Mouse (Mus musculus) kidney, embryonic 15.5 days (tissue): ENCODE measurements around the gene Cwc22. TPM values are rescaled to one million over a fixed set of nuclear protein-coding genes. Genes with fewer than 3 reads are reported as not detected.

Source experiments
- ATAC-seq: fragments of 200-750 bp; cut with Nextera tagmentation; replicated peaks from 2 replicates; pipeline ENCODE4 v1.8.0; 2017; ENCODE audit warnings: moderate TSS enrichment; ENCODE audit not compliant: low FRiP score
- H3K27ac ChIP-seq: fragments of 300-500 bp; sonication (generic); 2 replicates; pipeline ENCODE4 v1.5.1; 2015; ENCODE audit warnings: mild to moderate bottlenecking, inconsistent platforms
- H3K27me3 ChIP-seq: fragments of 300-500 bp; sonication (generic); 2 replicates; pipeline ENCODE4 v1.6.1; 2015; ENCODE audit warnings: inconsistent platforms
- H3K36me3 ChIP-seq: fragments of 300-500 bp; sonication (generic); 2 replicates; pipeline ENCODE4 v1.6.1; 2015; ENCODE audit warnings: inconsistent platforms
- H3K4me1 ChIP-seq: fragments of 300-500 bp; sonication (generic); 2 replicates; pipeline ENCODE4 v1.6.1; 2015; ENCODE audit warnings: inconsistent platforms
- H3K4me2 ChIP-seq: fragments of 300-500 bp; sonication (generic); 2 replicates; pipeline ENCODE4 v1.6.1; 2015; ENCODE audit warnings: moderate library complexity, mild to moderate bottlenecking, inconsistent platforms
- H3K4me3 ChIP-seq: fragments of 300-500 bp; sonication (generic); replicated peaks from 2 replicates; pipeline ENCODE4 v1.5.1; 2015; ENCODE audit warnings: mild to moderate bottlenecking, inconsistent platforms
- H3K9ac ChIP-seq: fragments of 300-500 bp; sonication (generic); 2 replicates; pipeline ENCODE4 v1.6.1; 2015; ENCODE audit warnings: mild to moderate bottlenecking, inconsistent platforms
- H3K9me3 ChIP-seq: fragments of 300-500 bp; sonication (generic); replicated peaks from 2 replicates; pipeline ENCODE4 v1.6.1; 2016; ENCODE audit warnings: inconsistent platforms
- WGBS: fragments of 180-500 bp; shearing (Covaris S2); methylation state at CpG from one replicate; pipeline ENCODE4 v1.1.7; 2015; ENCODE audit warnings: mixed read lengths; 5-methylcytosine and 5-hydroxymethylcytosine counted together
- polyA plus RNA-seq: library from polyadenylated mRNA; unstranded; fragments of >200 nt; fragmentation: Nextera tagmentation; extraction: Ambion mirVana; gene quantifications from 2 replicates; pipeline ENCODE4 v1.2.1, GENCODE M21; 2015

The Cwc22 gene
- polyA plus RNA-seq, 1 experiment from 2014 or later = 34.8 TPM

GRCm38 (mm10) chr2:77918474-77918873, 27.7 kb downstream of the Cwc22 start:
- 77% methylated on average over 3 of the region's 3 CpGs for WGBS
- no peak overlapping the region for H3K27ac ChIP-seq

GRCm38 (mm10) chr2:77918006-77918405, 28.2 kb downstream of the Cwc22 start:
- no peak overlapping the region for H3K4me3 ChIP-seq
- no peak overlapping the region for H3K9ac ChIP-seq
- no peak overlapping the region for H3K4me2 ChIP-seq
- no peak for ATAC-seq
- no peak overlapping the region for H3K27ac ChIP-seq
- no peaks in the 10 kb centered on the region for H3K27me3 ChIP-seq
- H3K4me1 ChIP-seq = no peaks in the 10 kb centered on the region
- peaks cover 71% of the 10 kb centered on the region for H3K36me3 ChIP-seq
- 89% methylated on average over 2 of the region's 2 CpGs for WGBS
- H3K9me3 ChIP-seq = no peaks in the 10 kb centered on the region

More at GRCm38 (mm10) chr2:77918474-77918873, 27.7 kb downstream of the Cwc22 start:
- H3K4me3 ChIP-seq = no peak overlapping the region
- no peaks in the 10 kb centered on the region for H3K9me3 ChIP-seq
- no peaks in the 10 kb centered on the region for H3K4me1 ChIP-seq
- H3K9ac ChIP-seq = no peak overlapping the region
- H3K36me3 ChIP-seq = peaks cover 72% of the 10 kb centered on the region
- no peak for ATAC-seq
- H3K27me3 ChIP-seq = no peaks in the 10 kb centered on the region
- H3K4me2 ChIP-seq = no peak overlapping the region

GRCm38 (mm10) chr2:77917360-77917734, 28.8 kb downstream of the Cwc22 start:
- ATAC-seq = no peak
- no peaks in the 10 kb centered on the region for H3K9me3 ChIP-seq
- H3K36me3 ChIP-seq = peaks cover 75% of the 10 kb centered on the region
- WGBS = 98% methylated on average over 3 of the region's 3 CpGs
- H3K4me3 ChIP-seq = no peak overlapping the region
- H3K27ac ChIP-seq = no peak overlapping the region
- no peaks in the 10 kb centered on the region for H3K27me3 ChIP-seq
- no peak overlapping the region for H3K4me2 ChIP-seq
- no peaks in the 10 kb centered on the region for H3K4me1 ChIP-seq
- no peak overlapping the region for H3K9ac ChIP-seq

GRCm38 (mm10) chr2:77916586-77917359, 29.4 kb downstream of the Cwc22 start:
- no peak overlapping the region for H3K4me2 ChIP-seq
- no peaks in the 10 kb centered on the region for H3K27me3 ChIP-seq
- no peaks in the 10 kb centered on the region for H3K9me3 ChIP-seq
- no peak for ATAC-seq
- no peaks in the 10 kb centered on the region for H3K4me1 ChIP-seq
- H3K27ac ChIP-seq = no peak overlapping the region
- H3K9ac ChIP-seq = no peak overlapping the region
- H3K36me3 ChIP-seq = peaks cover 78% of the 10 kb centered on the region
- WGBS = 82% methylated on average over 8 of the region's 8 CpGs
- no peak overlapping the region for H3K4me3 ChIP-seq

DNA sequence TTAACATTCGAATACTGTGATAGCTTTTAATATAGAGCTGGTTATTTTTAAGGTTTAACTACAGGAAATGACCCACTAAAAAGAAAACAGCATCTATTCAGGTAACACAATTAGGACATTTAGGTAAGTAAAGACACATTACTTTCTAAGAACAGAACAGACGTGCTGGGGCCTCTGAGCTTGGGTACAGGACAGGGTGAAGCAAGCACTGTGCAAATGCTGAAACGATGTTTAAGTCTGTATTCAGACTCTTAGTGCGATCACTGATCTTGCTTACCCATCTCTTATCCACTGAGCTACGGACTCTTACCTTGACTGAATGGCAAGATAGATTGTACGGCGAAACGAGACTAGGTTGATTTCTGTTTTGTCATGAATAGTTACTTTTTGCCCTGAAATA, 31.0 kb downstream of the Cwc22 start:
- H3K4me1 ChIP-seq = no peaks in the 10 kb centered on the region
- no peak overlapping the region for H3K27ac ChIP-seq
- H3K4me2 ChIP-seq = no peak overlapping the region
- peaks cover 80% of the 10 kb centered on the region for H3K36me3 ChIP-seq
- no peak overlapping the region for H3K4me3 ChIP-seq
- no peak for ATAC-seq
- no peak overlapping the region for H3K9ac ChIP-seq
- H3K9me3 ChIP-seq = no peaks in the 10 kb centered on the region
- WGBS = 95% methylated on average over 8 of the region's 8 CpGs
- no peaks in the 10 kb centered on the region for H3K27me3 ChIP-seq

DNA sequence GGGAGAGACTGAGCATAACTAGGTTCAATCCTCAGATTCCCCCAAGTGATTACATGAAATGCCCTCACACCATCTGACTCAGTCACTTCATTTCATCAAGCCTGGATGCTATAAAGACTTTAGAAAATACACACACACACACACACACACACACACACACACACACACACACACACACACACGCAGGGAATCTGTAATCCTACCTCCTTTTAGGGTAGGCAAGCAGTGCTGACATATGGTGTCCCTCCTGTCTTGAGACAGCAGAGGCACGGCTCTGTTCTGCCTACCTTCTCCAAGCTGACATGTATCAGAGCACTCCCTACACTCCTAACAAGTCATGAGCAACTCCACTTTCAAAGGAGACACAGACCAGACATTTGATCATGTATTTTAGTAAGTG, 32.5 kb downstream of the Cwc22 start:
- H3K9me3 ChIP-seq = no peaks in the 10 kb centered on the region
- ATAC-seq = no peak
- H3K36me3 ChIP-seq = peaks cover 73% of the 10 kb centered on the region
- no peak overlapping the region for H3K4me3 ChIP-seq
- no peak overlapping the region for H3K9ac ChIP-seq
- H3K27ac ChIP-seq = no peak overlapping the region
- no peaks in the 10 kb centered on the region for H3K27me3 ChIP-seq
- WGBS = 34% methylated on average over 2 of the region's 2 CpGs
- H3K4me1 ChIP-seq = no peaks in the 10 kb centered on the region
- no peak overlapping the region for H3K4me2 ChIP-seq

- no peak for ATAC-seq
- 81% methylated on average over 4 of the region's 4 CpGs for WGBS
- Histone ChIP-seq H3K9me3 (no peaks in the 10 kb centered on the region), H3K36me3 (peaks cover 65% of the 10 kb centered on the region), H3K4me3 (no peak overlapping the region), H3K4me1 (no peaks in the 10 kb centered on the region), H3K9ac (no peak overlapping the region), H3K27ac (no peak overlapping the region), H3K4me2 (no peak overlapping the region), H3K27me3 (no peaks in the 10 kb centered on the region)
Observed at GRCm38 (mm10) chr2:77912197-77912596, 34.0 kb downstream of the Cwc22 start.

DNA sequence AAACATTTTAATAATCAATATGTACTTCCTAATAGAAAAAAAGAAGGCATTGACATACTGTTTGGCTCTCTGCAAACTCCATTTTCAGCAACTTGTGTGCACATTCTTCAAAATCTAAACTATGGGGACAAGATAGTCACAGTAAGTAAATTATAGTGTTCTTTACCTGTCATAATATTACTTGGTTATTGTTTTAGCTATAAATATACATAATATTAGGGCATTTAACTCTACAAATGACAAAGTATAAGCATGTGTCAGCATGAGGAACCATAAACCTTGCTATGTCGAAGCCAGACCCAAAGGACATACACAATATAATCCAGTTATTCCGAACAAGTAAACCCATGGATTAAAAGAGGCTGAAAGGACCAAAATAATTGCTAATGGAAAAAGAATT, 34.7 kb downstream of the Cwc22 start:
- Histone ChIP-seq H3K27me3 (no peaks in the 10 kb centered on the region), H3K4me2 (no peak overlapping the region), H3K9me3 (no peaks in the 10 kb centered on the region), H3K36me3 (peaks cover 64% of the 10 kb centered on the region), H3K27ac (no peak overlapping the region), H3K4me1 (no peaks in the 10 kb centered on the region), H3K4me3 (no peak overlapping the region), H3K9ac (no peak overlapping the region)
- WGBS = 92% methylated on average over 2 of the region's 2 CpGs
- no peak for ATAC-seq

DNA sequence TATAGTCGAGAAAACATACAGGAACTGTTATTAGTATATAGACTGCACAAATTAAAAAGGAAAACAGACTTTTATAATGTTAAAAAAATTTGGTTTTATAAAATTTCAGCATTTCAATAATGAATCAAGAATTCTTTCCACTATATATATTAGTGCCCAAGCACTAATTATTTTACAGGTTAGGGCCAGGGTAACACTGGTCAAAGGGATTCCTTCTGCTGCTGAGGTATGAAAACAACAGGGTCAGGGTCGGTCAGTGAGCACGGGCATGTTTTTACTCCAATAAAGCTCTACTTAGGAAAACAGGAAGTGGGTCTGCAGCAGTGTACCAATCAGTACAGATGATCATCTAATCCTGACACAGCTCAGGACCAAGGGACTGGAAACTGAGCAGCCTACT, 36.0 kb downstream of the Cwc22 start:
- Histone ChIP-seq H3K4me1 (no peaks in the 10 kb centered on the region), H3K27me3 (no peaks in the 10 kb centered on the region), H3K4me2 (no peak overlapping the region), H3K4me3 (no peak overlapping the region), H3K9ac (no peak overlapping the region), H3K36me3 (peaks cover 62% of the 10 kb centered on the region), H3K27ac (no peak overlapping the region), H3K9me3 (no peaks in the 10 kb centered on the region)
- WGBS = 33% methylated on average over 3 of the region's 3 CpGs
- no peak for ATAC-seq

- no peak overlapping the region for H3K27ac ChIP-seq
- no peak overlapping the region for H3K9ac ChIP-seq
- no peaks in the 10 kb centered on the region for H3K9me3 ChIP-seq
- no peak overlapping the region for H3K4me2 ChIP-seq
- no peak for ATAC-seq
- H3K36me3 ChIP-seq = peaks cover 63% of the 10 kb centered on the region
- no peak overlapping the region for H3K4me3 ChIP-seq
- H3K27me3 ChIP-seq = no peaks in the 10 kb centered on the region
- 93% methylated on average over 3 of the region's 3 CpGs for WGBS
- H3K4me1 ChIP-seq = no peaks in the 10 kb centered on the region
Observed at GRCm38 (mm10) chr2:77907164-77907563, 39.0 kb downstream of the Cwc22 start.

DNA sequence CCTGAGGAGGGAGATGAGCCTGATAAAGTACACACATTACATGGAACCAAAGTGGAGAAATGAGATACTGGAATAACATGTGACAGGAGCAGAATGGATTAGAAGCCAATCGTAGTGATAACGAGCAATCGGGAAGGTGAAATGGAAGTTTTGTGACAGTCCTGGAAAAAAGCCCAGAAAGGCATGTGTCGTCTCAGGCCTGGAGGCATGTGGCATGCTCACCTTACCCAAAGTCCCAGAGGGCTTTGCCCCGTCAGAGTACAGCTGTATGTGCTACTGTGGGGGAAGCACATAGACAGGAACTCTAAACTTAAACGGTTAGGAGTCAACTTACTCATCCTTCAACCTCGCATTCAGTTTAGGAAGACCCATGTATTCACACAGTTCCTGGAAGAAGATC, 41.2 kb downstream of the Cwc22 start:
- H3K27ac ChIP-seq = no peak overlapping the region
- H3K9ac ChIP-seq = no peak overlapping the region
- H3K4me1 ChIP-seq = no peaks in the 10 kb centered on the region
- no peak for ATAC-seq
- no peak overlapping the region for H3K4me3 ChIP-seq
- H3K9me3 ChIP-seq = no peaks in the 10 kb centered on the region
- H3K36me3 ChIP-seq = peaks cover 61% of the 10 kb centered on the region
- H3K4me2 ChIP-seq = no peak overlapping the region
- no peaks in the 10 kb centered on the region for H3K27me3 ChIP-seq
- 84% methylated on average over 7 of the region's 7 CpGs for WGBS

- Histone ChIP-seq H3K9me3 (no peaks in the 10 kb centered on the region), H3K4me3 (no peak overlapping the region), H3K4me1 (no peaks in the 10 kb centered on the region), H3K9ac (no peak overlapping the region), H3K36me3 (peaks cover 66% of the 10 kb centered on the region), H3K27me3 (no peaks in the 10 kb centered on the region), H3K27ac (no peak overlapping the region), H3K4me2 (no peak overlapping the region)
- ATAC-seq = no peak
- WGBS = 96% methylated on average over 10 of the region's 10 CpGs
Observed at GRCm38 (mm10) chr2:77904495-77904894, 41.7 kb downstream of the Cwc22 start.

GRCm38 (mm10) chr2:77903979-77904378, 42.2 kb downstream of the Cwc22 start:
- H3K4me3 ChIP-seq = no peak overlapping the region
- H3K36me3 ChIP-seq = peaks cover 72% of the 10 kb centered on the region
- H3K27ac ChIP-seq = no peak overlapping the region
- H3K4me2 ChIP-seq = no peak overlapping the region
- no peaks in the 10 kb centered on the region for H3K4me1 ChIP-seq
- no peaks in the 10 kb centered on the region for H3K9me3 ChIP-seq
- 96% methylated on average over 9 of the region's 9 CpGs for WGBS
- ATAC-seq = no peak
- H3K27me3 ChIP-seq = no peaks in the 10 kb centered on the region
- no peak overlapping the region for H3K9ac ChIP-seq
